Comparison of ENCODE assay signal across 8 mouse cellular contexts in the genomic region with DNA sequence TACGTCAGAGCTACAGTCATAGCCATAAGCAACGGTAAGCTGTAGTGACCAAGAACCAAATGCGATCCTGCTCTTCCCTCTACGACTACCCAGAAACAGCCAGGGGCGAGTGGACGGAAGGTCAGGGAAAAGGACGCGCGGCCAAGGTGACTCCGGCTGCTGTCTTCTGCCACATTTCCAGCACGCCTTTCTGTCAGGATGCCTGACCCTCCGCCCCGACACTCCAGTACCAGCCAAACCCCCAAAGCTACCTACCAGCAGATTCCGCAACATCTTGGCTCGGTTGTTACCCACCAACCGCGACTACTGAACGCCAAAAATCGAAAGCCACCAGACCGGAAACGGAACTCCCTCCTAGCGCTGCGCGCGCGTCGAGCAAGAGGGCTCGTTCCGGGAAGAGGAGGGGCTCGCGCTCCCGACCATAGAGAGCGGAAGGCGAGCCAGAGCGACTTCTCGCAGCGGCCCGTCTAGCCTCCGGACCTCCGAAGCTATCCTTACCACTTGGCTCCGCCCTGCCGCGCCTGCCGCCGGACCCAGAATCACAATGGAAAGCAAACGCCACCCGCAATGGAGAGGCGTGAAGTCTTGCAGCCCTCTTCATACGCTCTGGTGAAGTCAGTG. TPM values are rescaled to one million over a fixed set of nuclear protein-coding genes. Genes with fewer than 3 reads are reported as not detected.
A peak's percentile ranks its signal among the peaks of the same experiment; 100 is the strongest.
DNase-seq lines count a peak whose midpoint lies in the region; ATAC-seq and TF ChIP-seq lines count a peak whose summit lies in the region.

A gene (minus strand): TSS at position 494 of the 621 bp plus-strand sequence.

- no peaks in the 10 kb centered on the region for H3K27me3 ChIP-seq in E14TG2a.4 (ENCODE audit: insufficient read depth, low read length)
- H3K27me3 ChIP-seq in forebrain, embryonic 12.5 days: no peaks in the 10 kb centered on the region
- H3K27me3 ChIP-seq in heart, postnatal 0 days (ENCODE audit: control insufficient read depth, insufficient read depth, low read length): no peaks in the 10 kb centered on the region
- no peaks in the 10 kb centered on the region for H3K27me3 ChIP-seq in liver, embryonic 16.5 days (ENCODE audit: control insufficient read depth, insufficient read depth, low read depth, low read length)
- no peaks in the 10 kb centered on the region for H3K27me3 ChIP-seq in neural tube, embryonic 13.5 days
- H3K27me3 ChIP-seq in testis, adult 2 months (ENCODE audit: control insufficient read depth, insufficient read depth, low read length): no peaks in the 10 kb centered on the region

- peak; percentile 78; the same call in 1 of the 2 replicates for TF ChIP-seq EP300 in heart, postnatal 0 days (IDR thresholded peaks at IDR 0.05; ENCODE audit: low read depth)

- H3K4me1 ChIP-seq in E14TG2a.4 (replicated peaks; ENCODE audit: low read depth, low read length): peaks cover 20% of the 10 kb centered on the region
- H3K4me1 ChIP-seq in forebrain, embryonic 12.5 days: peaks cover 7% of the 10 kb centered on the region
- peaks cover 20% of the 10 kb centered on the region; the same call in 1 of the 2 replicates for H3K4me1 ChIP-seq in heart, postnatal 0 days (ENCODE audit: control insufficient read depth, insufficient read depth)
- H3K4me1 ChIP-seq in liver, embryonic 16.5 days (ENCODE audit: control insufficient read depth, low read depth, low read length): peaks cover 12% of the 10 kb centered on the region
- peaks cover 24% of the 10 kb centered on the region for H3K4me1 ChIP-seq in neural tube, embryonic 13.5 days (replicated peaks)
- no peaks in the 10 kb centered on the region for H3K4me1 ChIP-seq in testis, adult 2 months (ENCODE audit: control insufficient read depth, insufficient read depth, low read length)

- peak within 1 kb of the TSS; percentile 97 for H3K4me3 ChIP-seq in E14TG2a.4 (replicated peaks; ENCODE audit: low read length)
- peak within 1 kb of the TSS; percentile 82 for H3K4me3 ChIP-seq in forebrain, embryonic 12.5 days (replicated peaks)
- H3K4me3 ChIP-seq in heart, postnatal 0 days (ENCODE audit: low read depth, low read length): peak within 1 kb of the TSS; percentile 80
- peak within 1 kb of the TSS; percentile 88 for H3K4me3 ChIP-seq in liver, embryonic 16.5 days (ENCODE audit: low read depth, low read length)
- H3K4me3 ChIP-seq in neural tube, embryonic 13.5 days: peak within 1 kb of the TSS; percentile 88
- H3K4me3 ChIP-seq in testis, adult 2 months (ENCODE audit: control insufficient read depth, low read depth, low read length): peak within 1 kb of the TSS; percentile 100

- H3K36me3 ChIP-seq in E14TG2a.4 (ENCODE audit: insufficient read depth, low read length): peaks cover 31% of the 10 kb centered on the region
- H3K36me3 ChIP-seq in forebrain, embryonic 12.5 days (replicated peaks): peaks cover 20% of the 10 kb centered on the region
- peaks cover 22% of the 10 kb centered on the region for H3K36me3 ChIP-seq in heart, postnatal 0 days (replicated peaks; ENCODE audit: control insufficient read depth, insufficient read depth, low read length)
- H3K36me3 ChIP-seq in liver, embryonic 16.5 days (ENCODE audit: control insufficient read depth, insufficient read depth): peaks cover 8% of the 10 kb centered on the region; the same call in 1 of the 2 replicates
- peaks cover 18% of the 10 kb centered on the region for H3K36me3 ChIP-seq in neural tube, embryonic 13.5 days
- H3K36me3 ChIP-seq in testis, adult 2 months (ENCODE audit: control insufficient read depth, insufficient read depth, low read length): no peaks in the 10 kb centered on the region

- H3K4me2 ChIP-seq in forebrain, embryonic 12.5 days: peak within 1 kb of the TSS; percentile 69
- H3K4me2 ChIP-seq in heart, postnatal 0 days (ENCODE audit: low read depth, low read length): peak within 1 kb of the TSS; percentile 83
- H3K4me2 ChIP-seq in liver, embryonic 16.5 days (ENCODE audit: low read depth, low read length): peak within 1 kb of the TSS; percentile 94
- H3K4me2 ChIP-seq in neural tube, embryonic 13.5 days: peak within 1 kb of the TSS; percentile 75

- TF ChIP-seq CTCF in E14TG2a.4 (conservative IDR thresholded peaks at IDR 0.05; ENCODE audit: low read length): no peak
- no peak for TF ChIP-seq CTCF in heart, postnatal 0 days (IDR thresholded peaks at IDR 0.05; ENCODE audit: low read depth)
- TF ChIP-seq CTCF in testis, adult 2 months (IDR thresholded peaks at IDR 0.05; ENCODE audit: control insufficient read depth, insufficient read depth, insufficient replicate concordance, low read depth, low read length): no peak

- peak; percentile 100 for ATAC-seq in forebrain, embryonic 12.5 days (ENCODE audit: low FRiP score)
- peak; percentile 100 for ATAC-seq in heart, postnatal 0 days (ENCODE audit: insufficient read depth, low read depth)
- peak; percentile 100 for ATAC-seq in liver, embryonic 16.5 days (ENCODE audit: low read depth)
- peak; percentile 100 for ATAC-seq in neural tube, embryonic 13.5 days (ENCODE audit: low read depth)

- H3K27ac ChIP-seq in forebrain, embryonic 12.5 days: peak within 1 kb of the TSS; percentile 83
- peak within 1 kb of the TSS; percentile 94 for H3K27ac ChIP-seq in heart, postnatal 0 days (ENCODE audit: low read depth)
- H3K27ac ChIP-seq in liver, embryonic 16.5 days (ENCODE audit: low read length): peak within 1 kb of the TSS; percentile 86
- peak within 1 kb of the TSS; percentile 89 for H3K27ac ChIP-seq in neural tube, embryonic 13.5 days (replicated peaks)
- H3K27ac ChIP-seq in testis, adult 2 months (ENCODE audit: control insufficient read depth, insufficient read depth, low read depth, low read length): peak within 1 kb of the TSS; percentile 99

- peak; percentile 89 for TF ChIP-seq POLR2A in testis, adult 2 months (IDR thresholded peaks at IDR 0.05; ENCODE audit: control insufficient read depth, low read depth, low read length)

- no peaks in the 10 kb centered on the region for H3K9me3 ChIP-seq in E14TG2a.4 (ENCODE audit: low read length)
- H3K9me3 ChIP-seq in forebrain, embryonic 12.5 days: no peaks in the 10 kb centered on the region
- H3K9me3 ChIP-seq in heart, postnatal 0 days (replicated peaks; ENCODE audit: control insufficient read depth, low read length): no peaks in the 10 kb centered on the region
- H3K9me3 ChIP-seq in liver, embryonic 16.5 days (replicated peaks; ENCODE audit: control insufficient read depth, low read length): no peaks in the 10 kb centered on the region
- H3K9me3 ChIP-seq in neural tube, embryonic 13.5 days: no peaks in the 10 kb centered on the region

- WGBS in forebrain, embryonic 12.5 days: under 1% methylated on average over 49 of the region's 49 CpGs
- under 1% methylated on average over 49 of the region's 49 CpGs for WGBS in heart, postnatal 0 days
- WGBS in liver, embryonic 16.5 days (ENCODE audit: insufficient replicate concordance): under 1% methylated on average over 49 of the region's 49 CpGs
- under 1% methylated on average over 49 of the region's 49 CpGs for WGBS in neural tube, embryonic 13.5 days

- peak; percentile 90 for DNase-seq in c-Kit-positive CD71-positive TER-119-positive erythroid progenitor cells, embryonic 14.5 days (ENCODE audit: low spot score)
- peak; percentile 98 for DNase-seq in heart, postnatal 0 days (ENCODE audit: low spot score)
- DNase-seq in kidney, postnatal 4 days: peak; percentile 97 to 98

- H3K9ac ChIP-seq in forebrain, embryonic 12.5 days: peak within 1 kb of the TSS; percentile 80
- H3K9ac ChIP-seq in heart, postnatal 0 days (replicated peaks; ENCODE audit: low read depth, low read length): peak within 1 kb of the TSS; percentile 90
- peak within 1 kb of the TSS; percentile 83 for H3K9ac ChIP-seq in liver, embryonic 16.5 days (ENCODE audit: low read depth, low read length)
- H3K9ac ChIP-seq in neural tube, embryonic 13.5 days: peak within 1 kb of the TSS; percentile 90

RNA-seq across cellular contexts. Expression of the gene that starts here (rescaled TPM):
- polyA plus RNA-seq in forebrain, embryonic 12.5 days (2016; fragmentation: Nextera tagmentation; extraction: Ambion mirVana): 610 and 612 TPM in 2 replicates
- 1,365 and 1,889 TPM in 2 replicates for total RNA-seq in heart, postnatal 0 days (2014; rRNA removed; ENCODE audit: low replicate concordance)
- polyA plus RNA-seq in heart, postnatal 0 days (2015; fragmentation: Nextera tagmentation; extraction: Ambion mirVana): 2,951 and 3,142 TPM in 2 replicates
- polyA plus RNA-seq in liver, embryonic 16.5 days (2015; fragmentation: Nextera tagmentation; extraction: Ambion mirVana): 435 and 470 TPM in 2 replicates
- polyA plus RNA-seq in neural tube, embryonic 13.5 days (2015; fragmentation: Nextera tagmentation; extraction: Ambion mirVana): 881 and 912 TPM in 2 replicates
- polyA plus RNA-seq in testis, adult 2 months (2012; rRNA removed): 474 and 612 TPM in 2 replicates

Comparison
In these comparisons a context has a peak if more than half of its experiments do, and no peak if none do; other contexts are left out.
1. Peak in every context shown above with its lines: DNase-seq, ATAC-seq, H3K4me3 ChIP-seq and H3K27ac ChIP-seq.